Comparison of ENCODE assay signal across 14 mouse cellular contexts in the genomic region with DNA sequence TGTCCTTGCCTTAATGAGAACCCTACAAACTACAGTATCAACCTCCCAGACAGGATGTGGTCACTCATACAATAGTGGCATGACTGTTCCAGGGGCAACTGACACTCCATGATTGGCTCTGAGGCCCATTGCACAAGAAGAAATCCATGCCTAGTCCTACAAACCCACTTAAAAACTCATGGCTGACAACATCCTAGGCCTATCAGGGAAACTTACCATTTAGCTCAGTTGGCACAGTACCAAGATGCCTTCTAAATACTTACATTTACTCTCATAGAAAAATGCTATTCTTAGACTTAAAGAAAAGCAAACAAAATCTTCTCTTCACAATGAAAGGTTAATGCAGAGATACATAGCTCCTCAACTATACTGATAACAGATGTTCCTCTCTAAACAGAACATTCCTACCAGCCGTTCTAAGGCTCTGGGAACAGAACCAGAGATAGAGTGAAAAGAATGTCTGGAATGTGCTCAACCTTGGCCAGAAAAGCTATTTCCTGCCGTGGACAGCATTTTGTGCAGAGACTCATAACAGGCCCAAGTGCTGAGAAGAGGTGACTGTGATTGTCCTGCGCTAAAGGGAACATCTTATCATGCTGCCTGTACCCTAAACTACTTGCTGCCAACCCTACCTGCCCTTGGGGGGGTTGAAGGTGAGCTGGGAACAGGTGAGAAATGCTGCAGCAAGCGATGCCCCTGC. TPM values are rescaled to one million over a fixed set of nuclear protein-coding genes. Genes with fewer than 3 reads are reported as not detected.
DNase-seq lines count a peak whose midpoint lies in the region; ATAC-seq lines count a peak whose summit lies in the region.
"Had no signal": no experiment of that assay in that cellular context is flagged by ENCODE, and none has a peak within 500 bp of the region (broad histone marks: within the 10 kb centered on the region; RNA-seq: fewer than 3 reads in every experiment).

No protein-coding gene starts in this region.

- WGBS in kidney, embryonic 16.5 days, result 49% methylated on average over 4 of the region's 4 CpGs
- WGBS in midbrain, embryonic 11.5 days, result 71% methylated on average over 4 of the region's 4 CpGs

- H3K27ac ChIP-seq in kidney, embryonic 16.5 days (ENCODE audit: low read length), result peak overlapping the region; percentile 66
- H3K27ac ChIP-seq in midbrain, embryonic 11.5 days (ENCODE audit: low read depth, low read length), result no peak overlapping the region
- H3K27ac ChIP-seq: midbrain, embryonic 13.5 days had no signal

- H3K9me3 ChIP-seq in kidney, embryonic 16.5 days (ENCODE audit: low read length), result no peaks in the 10 kb centered on the region
- no peaks in the 10 kb centered on the region for H3K9me3 ChIP-seq in midbrain, embryonic 11.5 days (ENCODE audit: control insufficient read depth, low read length)
- H3K9me3 ChIP-seq: midbrain, embryonic 13.5 days had no signal

- ATAC-seq in kidney, embryonic 16.5 days (ENCODE audit: low FRiP score, low TSS enrichment), result peak; percentile 68; the same call in 1 of the 2 replicates
- ATAC-seq in midbrain, embryonic 11.5 days (ENCODE audit: low FRiP score), result no peak
- ATAC-seq: midbrain, embryonic 13.5 days had no signal

- no peaks in the 10 kb centered on the region for H3K27me3 ChIP-seq in kidney, embryonic 16.5 days (ENCODE audit: insufficient read depth, low read length)
- H3K27me3 ChIP-seq in midbrain, embryonic 11.5 days (ENCODE audit: control insufficient read depth, insufficient read depth, low read length), result no peaks in the 10 kb centered on the region
- H3K27me3 ChIP-seq: midbrain, embryonic 13.5 days had no signal

- H3K4me2 ChIP-seq in kidney, embryonic 16.5 days (replicated peaks; ENCODE audit: low read depth, low read length), result no peak overlapping the region
- no peak overlapping the region for H3K4me2 ChIP-seq in midbrain, embryonic 11.5 days
- H3K4me2 ChIP-seq: midbrain, embryonic 13.5 days had no signal

- H3K4me3 ChIP-seq in kidney, embryonic 16.5 days (ENCODE audit: low read length), result no peak overlapping the region
- no peak overlapping the region for H3K4me3 ChIP-seq in midbrain, embryonic 11.5 days (ENCODE audit: low read depth, low read length)
- H3K4me3 ChIP-seq: midbrain, embryonic 13.5 days had no signal

- H3K36me3 ChIP-seq in kidney, embryonic 16.5 days (ENCODE audit: insufficient read depth, low read length), result no peaks in the 10 kb centered on the region
- H3K36me3 ChIP-seq in midbrain, embryonic 11.5 days (ENCODE audit: control insufficient read depth, insufficient read depth, low read length), result no peaks in the 10 kb centered on the region
- H3K36me3 ChIP-seq: midbrain, embryonic 13.5 days had no signal

- no peak overlapping the region for H3K9ac ChIP-seq in kidney, embryonic 16.5 days (replicated peaks; ENCODE audit: low read length)
- no peak overlapping the region for H3K9ac ChIP-seq in midbrain, embryonic 11.5 days (ENCODE audit: low read length)
- H3K9ac ChIP-seq: midbrain, embryonic 13.5 days had no signal

- H3K4me1 ChIP-seq in kidney, embryonic 16.5 days (ENCODE audit: insufficient read depth, low read length), result peaks cover 22% of the 10 kb centered on the region
- H3K4me1 ChIP-seq in midbrain, embryonic 11.5 days (ENCODE audit: control insufficient read depth, insufficient read depth, low read length), result no peaks in the 10 kb centered on the region

- DNase-seq in adrenal gland, adult 2 months, result peak; percentile 13
- DNase-seq in adrenal gland, postnatal 10 days, result no peak
- peak; percentile 18 for DNase-seq in urinary bladder, postnatal 14 days (ENCODE audit: low spot score)
- no peak for DNase-seq in urinary bladder, postnatal 25 days (ENCODE audit: low spot score)
- DNase-seq in cerebellum, adult 9-10 months, result no peak
- DNase-seq in midbrain, embryonic 11.5 days (ENCODE audit: low spot score, missing footprints), result no peak
- no peak for DNase-seq in left cerebral cortex, adult 9 months (ENCODE audit: low spot score in 2 of 2)
- DNase-seq: thymus, postnatal 25 days had no signal

RNA-seq across cellular contexts. Expression of a gene that starts 37.9 kb away (rescaled TPM):
- total RNA-seq in adrenal gland, adult 2 months (2021), result 1 to 10 TPM; 4.1 to 4.8 TPM
- polyA plus RNA-seq in adrenal gland, adult 2 months (2012; rRNA removed), result 0.41 and 0.43 TPM in 2 replicates
- total RNA-seq in adrenal gland, postnatal 10 days (2021), result 1 to 10 TPM; 4.8 to 5.4 TPM
- 20.3 and 21.1 TPM in 2 replicates for polyA plus RNA-seq in kidney, embryonic 16.5 days (2015; fragmentation: Nextera tagmentation; extraction: Ambion mirVana)
- 3.7 and 4.4 TPM in 2 replicates for polyA plus RNA-seq in midbrain, embryonic 11.5 days (2014; fragmentation: Nextera tagmentation; extraction: Ambion mirVana)

RNA-seq across cellular contexts. Expression of a gene that starts 45.9 kb away (rescaled TPM):
- total RNA-seq in adrenal gland, adult 2 months (2021), result not detected
- not detected in 2 replicates for polyA plus RNA-seq in adrenal gland, adult 2 months (2012; rRNA removed)
- not detected for total RNA-seq in adrenal gland, postnatal 10 days (2021)
- not detected in 2 replicates for polyA plus RNA-seq in kidney, embryonic 16.5 days (2015; fragmentation: Nextera tagmentation; extraction: Ambion mirVana)
- polyA plus RNA-seq in midbrain, embryonic 11.5 days (2014; fragmentation: Nextera tagmentation; extraction: Ambion mirVana), result not detected in 2 replicates
- total RNA-seq: adrenal gland, adult 18-20 months; common myeloid progenitor, adult 5-6 weeks; left cerebral cortex, adult 8-10 months had no signal
- polyA plus RNA-seq: gonadal fat pad, adult 2 months; midbrain, embryonic 13.5 days had no signal

Comparison
In these comparisons a context has a peak if more than half of its experiments do, and no peak if none do; other contexts are left out.
1. DNase-seq: peak in adrenal gland, adult 2 months (single experiment) and urinary bladder, postnatal 14 days (single experiment); none in adrenal gland, postnatal 10 days (single experiment), urinary bladder, postnatal 25 days (single experiment), cerebellum, adult 9-10 months (single experiment), midbrain, embryonic 11.5 days (single experiment) and left cerebral cortex, adult 9 months (0 of 2).